Mouse (Mus musculus): ENCODE results near the gene Ppp1r12c.

- TF ChIP-seq NELFE (IDR thresholded peaks at IDR 0.05; ENCODE audit: low read depth, low read length): no peak
- TF ChIP-seq ETS1 (conservative IDR thresholded peaks at IDR 0.05; ENCODE audit: low read depth, low read length): no peak
- no peak for TF ChIP-seq POLR2A (IDR thresholded peaks at IDR 0.05; ENCODE audit: low read depth, low read length)
- TF ChIP-seq KAT2A (IDR thresholded peaks at IDR 0.05; ENCODE audit: insufficient replicate concordance, low read length): no peak
- no peak for TF ChIP-seq CTCF (conservative IDR thresholded peaks at IDR 0.05 in 1 of 2, IDR thresholded peaks at IDR 0.05 in 1 of 2; ENCODE audit: low read depth in 2 of 2, low read length in 2 of 2)
- no peak for TF ChIP-seq HCFC1 (IDR thresholded peaks at IDR 0.05; ENCODE audit: low read depth, low read length)
- TF ChIP-seq CHD1 (IDR thresholded peaks at IDR 0.05; ENCODE audit: low read depth, low read length): no peak
Observed at GRCm38 (mm10) chr7:4449211-4449610, 52.3 kb downstream of the Ppp1r12c start.
